Mouse (Mus musculus): ENCODE data around the gene Cops2. TPM values are rescaled to one million over a fixed set of nuclear protein-coding genes. Genes with fewer than 3 reads are reported as not detected.

Cops2 gene
- polyA plus RNA-seq, 1 experiment from 2014 or later, result 58.1 TPM

Other genes starting within 250 kb of the Cops2 start
- gene Cep152, start 234.0 kb downstream of the Cops2 start, polyA plus RNA-seq (2015; fragmentation: Nextera tagmentation; extraction: Ambion mirVana), result 3.1 TPM in 2 replicates
- gene Eid1, start 186.0 kb downstream of the Cops2 start, polyA plus RNA-seq (2015; fragmentation: Nextera tagmentation; extraction: Ambion mirVana), result 371 and 409 TPM in 2 replicates
- 3.8 and 4.4 TPM in 2 replicates for gene Shc4, start 135.0 kb downstream of the Cops2 start, polyA plus RNA-seq (2015; fragmentation: Nextera tagmentation; extraction: Ambion mirVana)
- gene Secisbp2l, start 76.3 kb downstream of the Cops2 start, polyA plus RNA-seq (2015; fragmentation: Nextera tagmentation; extraction: Ambion mirVana), result 26.9 and 27.9 TPM in 2 replicates
- gene Galk2, start within 50 bp of the Cops2 start, polyA plus RNA-seq (2015; fragmentation: Nextera tagmentation; extraction: Ambion mirVana), result 29.2 and 30.1 TPM in 2 replicates
- gene Fgf7, start 175.5 kb upstream of the Cops2 start, polyA plus RNA-seq (2015; fragmentation: Nextera tagmentation; extraction: Ambion mirVana), result 0.39 and 0.83 TPM in 2 replicates

Measured in hindbrain, embryonic 15.5 days (tissue).